Mouse (Mus musculus): ENCODE data around the gene Tgfbi.

The Tgfbi gene

GRCm38 (mm10) chr13:56634920-56635319 is 25.6 kb downstream of the Tgfbi start:
- DNase-seq = peak; percentile 77

- no peak for DNase-seq
Observed at GRCm38 (mm10) chr13:56637027-56637426, 27.7 kb downstream of the Tgfbi start.

GRCm38 (mm10) chr13:56641746-56642145 is 32.4 kb downstream of the Tgfbi start:
- DNase-seq = peak; percentile 68

GRCm38 (mm10) chr13:56644031-56644430 is 34.7 kb downstream of the Tgfbi start:
- no peak for DNase-seq

DNA sequence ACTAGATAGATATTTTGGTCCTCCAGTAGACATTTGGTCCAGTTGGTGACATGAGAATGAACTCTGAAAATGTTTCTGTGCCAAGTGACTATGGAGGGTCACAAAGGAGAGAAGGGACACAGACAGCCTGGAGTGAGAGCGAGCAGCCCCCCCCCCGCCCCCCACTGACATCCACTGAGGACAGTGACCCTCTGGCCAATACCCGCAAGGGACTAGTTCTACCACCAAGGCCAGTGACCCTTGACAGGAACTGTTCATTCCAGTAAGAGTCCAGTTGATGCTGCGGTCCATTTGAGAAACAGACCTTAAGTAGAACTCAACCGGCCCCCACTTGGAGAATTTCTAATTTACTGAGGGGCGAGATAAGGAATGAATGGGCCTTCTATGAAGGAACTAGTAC is 36.4 kb downstream of the Tgfbi start:
- no peak for DNase-seq

DNA sequence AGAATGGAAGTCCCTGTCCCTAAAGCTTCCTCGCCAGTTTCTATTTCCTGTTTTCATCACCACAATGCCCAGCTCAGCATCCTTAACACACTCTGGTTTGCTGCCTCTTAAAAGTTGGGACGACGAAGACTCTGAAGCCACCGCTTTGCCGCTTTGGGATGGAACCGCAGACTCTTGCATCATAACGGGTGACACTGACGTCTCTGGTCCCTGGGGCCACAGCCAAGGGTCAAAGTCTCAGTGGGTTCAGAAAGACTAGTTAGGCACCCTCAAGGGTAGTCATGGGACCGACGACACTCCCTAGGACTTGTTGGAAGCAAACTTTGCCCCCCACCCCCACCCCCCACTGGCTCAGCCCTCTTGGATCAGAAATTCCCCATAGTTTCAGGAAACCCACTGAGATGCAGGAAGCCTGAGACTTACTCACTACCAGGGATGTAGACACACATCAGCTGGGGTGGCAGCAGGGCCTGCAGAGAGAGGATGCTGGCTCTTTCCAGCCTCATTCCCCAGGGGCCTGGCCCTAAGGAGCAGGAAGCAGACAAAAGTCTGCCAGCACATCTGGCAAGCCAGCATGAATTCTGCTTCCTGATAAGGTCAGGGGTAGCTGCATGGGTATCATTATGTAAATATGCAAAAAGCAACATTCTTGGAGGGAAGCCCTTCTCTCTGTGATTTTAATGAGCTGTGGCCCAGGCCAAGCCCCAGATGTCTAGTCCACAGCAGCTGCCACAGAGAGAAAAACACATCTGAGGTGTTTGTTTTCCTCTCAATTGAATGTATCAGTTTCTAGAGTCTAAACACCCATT is 38.5 kb downstream of the Tgfbi start:
- peak; percentile 81 for DNase-seq

- no peak for DNase-seq
Observed at GRCm38 (mm10) chr13:56650020-56650419, 40.7 kb downstream of the Tgfbi start.

DNA sequence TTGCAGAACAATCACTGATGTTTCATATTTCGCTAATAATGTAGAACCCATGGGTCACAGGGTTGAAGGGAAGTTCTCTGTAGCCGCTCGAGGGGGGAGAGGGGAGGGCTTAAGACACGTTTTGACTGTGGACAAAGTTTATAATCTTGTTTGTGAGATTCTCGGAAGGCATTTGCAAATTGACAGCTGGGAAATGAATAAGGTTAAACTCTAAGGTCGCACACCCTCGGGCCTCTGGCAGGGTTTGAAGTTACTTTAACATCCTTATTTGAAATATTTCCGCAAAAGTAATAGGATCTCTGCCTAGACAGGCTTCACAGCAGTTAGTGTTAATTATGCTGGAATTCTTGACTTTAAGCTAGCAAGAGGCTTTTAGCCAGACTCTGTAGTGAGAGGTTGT is 43.1 kb downstream of the Tgfbi start:
- DNase-seq = no peak

- peak; percentile 33 for DNase-seq
Observed at GRCm38 (mm10) chr13:56654176-56654575, 44.9 kb downstream of the Tgfbi start.

DNA sequence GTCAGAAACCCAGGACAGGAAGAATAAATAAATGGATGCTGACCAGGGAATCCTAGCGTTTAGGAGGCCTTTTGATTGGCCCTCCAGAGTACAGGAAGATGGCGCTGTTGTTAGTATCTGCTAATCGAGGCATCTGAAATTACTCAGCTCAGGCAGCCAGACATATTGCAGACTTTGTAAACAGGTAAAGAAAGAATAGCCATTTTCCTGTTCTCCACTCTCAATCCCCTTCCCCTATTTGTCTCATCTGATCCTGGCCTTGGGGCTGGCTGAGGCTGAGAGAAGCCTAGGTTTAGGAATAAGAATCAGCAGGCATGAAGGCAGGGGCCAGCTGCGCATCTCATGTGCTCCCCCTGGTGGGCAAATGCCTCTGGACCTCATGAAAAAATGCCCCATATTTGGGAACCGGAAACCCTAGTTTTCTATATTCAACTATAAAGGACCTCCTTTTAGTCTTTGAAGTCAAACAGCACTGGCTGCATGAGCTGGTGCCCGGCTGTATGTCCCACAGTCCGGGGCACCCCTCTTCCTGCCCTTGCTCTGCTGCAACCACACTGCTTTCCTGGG is 48.7 kb downstream of the Tgfbi start:
- peak; percentile 91 for DNase-seq

DNA sequence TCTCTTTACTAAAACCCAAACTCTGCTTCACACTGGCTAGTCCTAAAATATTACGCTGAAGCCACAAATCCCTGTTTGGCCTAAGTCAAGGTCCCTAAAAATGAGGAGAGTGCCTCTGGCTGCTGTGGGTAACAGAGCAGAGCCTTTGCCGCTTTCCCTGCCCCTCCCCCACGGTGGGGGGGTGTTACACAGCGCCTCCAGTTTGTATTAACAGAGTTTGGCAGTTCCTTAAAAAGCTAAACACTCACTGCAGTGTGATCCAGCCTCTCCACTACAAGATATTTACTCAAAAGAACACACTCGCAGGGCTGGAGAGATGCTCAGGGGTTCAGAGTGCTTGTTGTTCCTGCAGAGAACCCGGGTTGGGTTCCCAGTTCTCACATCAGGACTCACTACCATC is 49.6 kb downstream of the Tgfbi start:
- peak; percentile 83 for DNase-seq

- DNase-seq = peak; percentile 62
Observed at GRCm38 (mm10) chr13:56661914-56662621, 52.7 kb downstream of the Tgfbi start.

- DNase-seq = no peak
Observed at GRCm38 (mm10) chr13:56664256-56665170, 55.2 kb downstream of the Tgfbi start.

DNA sequence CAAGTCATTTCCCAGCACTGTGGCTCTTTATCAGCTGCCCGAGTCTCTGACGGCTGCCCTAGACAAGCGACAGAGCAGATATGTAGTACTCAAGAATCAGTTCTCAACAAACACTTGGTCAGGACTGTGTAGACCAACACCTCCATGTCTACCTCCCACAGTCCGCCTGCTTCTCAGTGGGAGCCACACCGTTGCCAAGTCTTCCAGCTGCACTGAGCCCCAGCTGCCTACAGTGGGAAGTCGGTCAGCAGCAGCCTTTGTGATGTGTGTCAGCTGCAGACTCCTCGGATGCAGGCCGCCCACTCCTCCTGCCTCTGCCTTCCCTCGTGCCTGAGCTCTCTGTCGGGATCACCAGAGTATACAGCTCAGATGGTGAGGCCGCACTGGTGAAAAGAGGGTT is 61.9 kb downstream of the Tgfbi start:
- DNase-seq = peak; percentile 73

- peak; percentile 27 for DNase-seq
Observed at GRCm38 (mm10) chr13:56677731-56678130, 68.4 kb downstream of the Tgfbi start.

DNA sequence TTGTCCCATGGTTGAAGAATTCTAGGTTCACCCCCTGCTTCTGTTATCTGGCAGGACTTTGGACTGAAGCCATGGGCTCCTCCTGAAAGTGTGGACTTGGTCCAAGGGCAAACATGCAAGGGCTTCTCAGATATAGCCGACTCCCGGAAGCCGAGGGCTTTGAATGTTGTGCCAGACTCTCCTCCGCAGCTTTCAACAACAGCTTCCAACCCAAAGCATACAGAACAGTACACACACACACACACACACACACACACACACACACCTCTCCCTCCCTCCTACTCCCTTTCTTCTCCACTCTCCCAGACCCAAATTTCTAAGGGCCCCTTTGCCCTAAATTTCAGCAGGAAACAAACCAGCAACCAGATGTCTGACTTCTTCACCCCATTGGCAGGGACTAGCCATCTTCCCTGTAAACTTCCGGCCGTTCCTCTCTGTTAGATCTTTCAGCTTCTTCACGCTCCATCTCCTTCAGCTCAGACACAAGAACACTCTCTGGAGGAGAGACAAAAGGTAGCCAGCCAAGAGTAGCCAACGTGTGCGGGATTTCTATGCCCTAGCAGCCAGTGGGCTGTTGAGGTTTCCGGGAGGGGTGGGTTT is 69.0 kb downstream of the Tgfbi start:
- peak; percentile 84 for DNase-seq

DNA sequence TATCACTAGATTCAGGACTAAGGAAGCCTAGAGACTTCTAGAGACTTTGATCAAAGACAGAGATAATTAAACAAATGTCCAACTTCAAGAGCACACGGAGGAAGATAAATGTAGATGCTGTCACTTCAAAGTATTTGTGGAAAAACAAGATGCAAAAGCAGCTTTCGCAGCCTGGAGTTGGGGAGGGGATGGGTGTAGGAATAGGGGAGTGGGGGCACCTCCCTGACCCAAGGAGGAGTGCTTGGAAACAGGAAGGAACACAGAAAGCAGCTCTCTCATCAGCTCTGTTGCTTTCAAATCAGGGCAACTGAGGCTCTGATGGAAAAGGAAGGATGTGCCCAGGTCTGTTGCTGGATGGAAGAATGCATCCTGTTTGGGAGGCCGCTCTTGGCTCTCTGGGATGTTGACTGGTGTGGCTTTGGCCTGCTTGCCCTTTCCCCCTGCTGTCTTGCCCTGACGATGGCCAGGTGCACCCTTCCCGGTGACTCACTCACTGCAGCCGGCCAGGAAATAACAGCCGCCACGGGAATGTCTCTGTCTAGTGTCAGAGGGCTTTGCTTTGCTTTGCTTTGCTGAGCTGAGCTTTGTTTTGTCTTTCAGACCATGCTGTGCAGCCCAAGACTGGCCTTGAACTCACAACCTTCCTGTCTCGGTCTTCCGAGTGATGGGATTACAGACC is 69.6 kb downstream of the Tgfbi start:
- peak; percentile 35 for DNase-seq

- no peak for DNase-seq
Observed at GRCm38 (mm10) chr13:56681924-56682323, 72.6 kb downstream of the Tgfbi start.

DNA sequence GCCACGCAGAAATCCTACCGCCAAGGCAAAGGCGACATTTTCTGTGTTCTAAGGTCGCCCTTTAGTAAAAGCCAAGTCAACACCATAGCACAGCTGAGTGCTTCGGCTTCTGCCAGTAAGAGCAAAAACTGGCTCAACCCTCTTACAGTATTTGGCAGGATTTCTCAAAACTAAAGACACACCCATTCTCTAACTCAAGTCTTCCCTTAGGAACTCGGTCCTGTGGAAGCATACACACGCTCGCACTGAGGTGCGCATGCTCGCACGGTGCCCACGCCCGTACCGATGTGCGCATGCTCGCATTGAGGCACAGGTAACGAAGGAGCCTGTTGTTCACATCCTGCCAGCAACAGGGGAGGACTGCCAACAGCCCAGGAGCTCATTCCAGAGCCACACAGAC is 73.0 kb downstream of the Tgfbi start:
- peak; percentile 84 for DNase-seq

- peak; percentile 48 for DNase-seq
Observed at GRCm38 (mm10) chr13:56683306-56683705, 74.0 kb downstream of the Tgfbi start.

Measured in lung, postnatal 10 days (tissue).